Mouse (Mus musculus) adrenal gland, postnatal 10 days (tissue): ENCODE measurements around the gene Galnt12. TPM values are rescaled to one million over a fixed set of nuclear protein-coding genes. Genes with fewer than 3 reads are reported as not detected.
A peak's percentile ranks its signal among the peaks of the same experiment; 100 is the strongest.

ENCODE experiments used
- DNase-seq: peaks from one replicate; pipeline ENCODE4 v3.0.0; 2021; ENCODE audit warnings: mixed read lengths
- total RNA-seq, 2 experiments: library from RNA; stranded (reverse); gene quantifications; 2 replicates each; pipeline ENCODE4 v1.2.3; 2021

Galnt12 gene
- total RNA-seq, 2 experiments from 2014 or later, result 1.1 to 2.2 TPM

DNA sequence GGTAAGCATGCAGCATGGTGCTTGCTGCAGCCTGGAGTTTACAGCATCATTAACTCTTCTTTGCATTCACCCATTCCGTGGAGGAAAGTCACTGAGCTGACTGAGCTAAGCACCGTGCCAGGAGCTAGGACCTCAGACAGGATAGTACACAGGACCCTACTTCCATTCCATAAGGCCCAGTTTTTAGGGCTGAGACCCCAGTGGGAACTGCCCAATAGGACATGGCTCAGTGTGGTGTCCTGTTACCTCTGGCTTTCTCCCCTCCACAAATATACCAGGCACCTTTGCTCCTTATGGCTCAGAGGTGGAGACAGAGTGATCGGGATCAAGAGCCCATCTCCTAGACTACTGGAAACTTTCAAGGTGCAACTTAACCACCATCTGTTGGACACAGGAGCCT lies 59.1 kb downstream of the Galnt12 start:
- no peak for DNase-seq

DNA sequence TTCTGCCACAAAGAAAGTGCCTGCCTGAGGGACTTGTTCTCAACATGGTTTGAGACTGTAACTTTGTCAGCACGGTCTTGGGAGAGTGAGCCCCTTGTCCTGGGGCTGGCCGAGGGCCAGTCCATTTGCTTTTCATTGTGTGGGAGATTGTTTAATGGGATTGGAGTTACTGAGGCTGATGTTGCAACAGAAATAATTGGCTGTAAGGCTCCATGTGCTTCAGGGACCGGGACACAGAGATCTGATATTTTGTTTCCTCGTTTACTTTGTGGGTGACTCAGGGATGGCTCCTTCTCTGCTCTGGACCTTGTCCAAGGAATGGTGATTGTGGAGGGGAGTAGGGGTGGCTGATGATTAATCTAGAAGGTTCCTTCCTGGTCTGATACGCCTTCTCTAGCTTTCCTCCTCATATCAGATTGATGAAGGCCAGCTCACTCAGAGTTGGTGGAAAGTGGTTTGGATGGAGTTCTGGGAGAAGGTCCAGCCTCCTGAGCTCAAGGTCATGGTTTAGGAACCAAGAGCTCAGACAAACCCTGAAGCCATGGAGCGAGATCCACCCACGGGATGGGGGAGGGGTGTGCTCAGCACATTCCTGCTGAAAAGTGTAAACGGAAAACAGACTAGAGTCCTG lies 60.0 kb downstream of the Galnt12 start:
- DNase-seq, result peak; percentile 35

DNA sequence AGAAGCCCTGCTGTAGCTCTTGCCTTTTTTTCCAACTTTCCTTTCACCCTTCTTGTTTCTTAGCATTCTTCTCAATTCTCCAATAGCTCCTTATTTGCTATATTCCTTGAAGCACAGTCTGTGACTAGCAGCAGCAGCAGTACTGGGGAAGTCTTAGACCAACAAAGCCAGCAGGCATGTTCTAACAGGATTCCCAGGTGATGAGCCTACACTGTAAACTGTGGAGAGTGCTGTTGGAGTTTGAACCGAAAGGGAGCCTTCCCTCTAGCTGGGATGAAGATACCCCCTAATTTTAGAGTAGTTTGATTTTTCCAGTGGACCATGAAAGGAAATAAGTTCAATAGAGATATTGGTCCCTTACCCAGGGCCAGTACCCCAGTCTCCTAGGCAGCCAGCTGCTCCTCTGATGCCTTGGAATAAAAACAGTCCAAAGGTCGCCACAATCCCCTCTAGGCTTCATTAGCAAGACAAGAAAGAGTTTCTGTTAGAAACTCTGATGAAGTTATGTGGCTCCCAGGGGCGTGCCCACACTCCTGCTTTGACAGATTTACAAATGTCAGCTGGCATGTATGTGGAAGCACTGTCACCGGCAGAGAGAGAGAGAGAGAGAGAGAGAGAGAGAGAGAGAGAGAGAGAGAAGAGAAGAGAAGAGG lies 69.5 kb downstream of the Galnt12 start:
- DNase-seq, result no peak

DNA sequence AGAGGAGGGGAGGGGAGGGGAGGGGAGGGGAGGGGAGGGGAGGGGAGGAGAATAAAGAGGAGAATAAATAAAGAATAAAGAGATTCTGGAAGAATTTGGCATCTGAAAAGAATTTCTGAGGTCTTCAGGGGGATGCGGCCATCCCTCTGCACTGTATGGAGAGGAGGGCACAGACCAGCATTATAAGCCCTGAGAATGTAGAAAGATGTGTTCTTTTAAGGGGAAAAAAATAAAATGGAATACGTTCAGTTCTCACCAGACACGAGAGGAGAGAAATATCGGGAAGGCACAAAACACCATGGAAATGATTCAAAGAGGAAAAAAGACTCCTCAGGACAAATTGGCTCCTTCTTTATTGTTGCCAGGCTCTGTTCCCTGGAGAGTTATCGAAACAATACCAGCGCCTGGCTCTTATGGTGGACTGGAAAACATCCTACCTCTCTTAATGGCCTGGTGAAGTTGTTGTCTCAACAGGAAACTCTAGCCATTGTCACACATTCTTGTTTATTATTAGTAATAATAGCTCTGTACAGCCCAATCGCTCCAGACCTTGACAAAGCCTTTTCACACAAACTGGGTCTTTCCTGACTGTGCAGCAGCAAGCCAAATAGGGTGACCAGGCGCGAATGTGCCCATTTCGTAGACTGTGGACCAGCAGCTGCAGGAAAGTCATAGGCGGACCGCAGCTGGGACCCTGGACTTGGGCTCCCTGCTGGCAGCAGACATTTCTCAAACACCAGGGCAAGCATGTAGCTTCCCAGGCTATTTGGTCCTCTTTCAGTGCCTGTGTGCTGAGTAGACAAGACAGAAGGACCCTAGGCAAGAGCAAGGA lies 70.3 kb downstream of the Galnt12 start:
- DNase-seq, result no peak

DNA sequence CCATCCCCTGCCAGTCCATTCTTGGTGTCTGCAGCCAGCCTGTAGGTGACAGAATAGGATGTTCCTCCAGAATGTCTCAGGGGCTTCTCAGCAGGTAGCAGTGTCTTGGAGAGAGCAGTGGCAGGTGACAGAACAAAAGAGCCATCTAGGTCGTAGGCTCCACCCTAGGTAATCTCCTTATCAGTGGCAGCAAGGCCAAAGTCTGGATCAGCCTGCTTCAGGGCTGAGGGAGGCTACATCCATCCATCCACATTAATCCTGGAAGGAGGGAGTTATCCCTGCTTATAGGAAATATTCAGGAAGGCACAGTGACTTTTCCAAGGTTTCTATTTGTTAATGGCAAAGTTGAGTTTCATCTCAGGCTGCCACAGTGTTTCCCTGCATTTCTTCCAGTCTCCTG lies 80.6 kb downstream of the Galnt12 start:
- DNase-seq, result no peak

Other genes starting within 250 kb of the Galnt12 start
- gene Gabbr2, start 100.0 kb upstream of the Galnt12 start, total RNA-seq, result 1 to 10 TPM; 1.6 to 1.7 TPM
- gene Anks6, start 34.5 kb upstream of the Galnt12 start, total RNA-seq, result 1 to 10 TPM; 3.6 to 6.4 TPM
- gene Col15a1, start 116.3 kb downstream of the Galnt12 start, total RNA-seq, result 100 to 1,000 TPM; 109 to 154 TPM